Mouse (Mus musculus) spleen, postnatal 4 days (tissue): Measurements from ENCODE around the gene Olfr792.

Experiments
- DNase-seq, 2 experiments: peaks; one replicate each; pipeline ENCODE4 v3.0.0; 2022; ENCODE audit warnings: low spot score in 2 of 2

The Olfr792 gene

GRCm38 (mm10) chr10:129538862-129539261 is at the start of gene Olfr792:
TSS of gene Olfr792 (plus strand) at chr10:129539162.
- no peak for DNase-seq

GRCm38 (mm10) chr10:129490101-129490500 is 48.9 kb upstream of the Olfr792 start:
- DNase-seq, result no peak

- DNase-seq, result no peak
Measured at GRCm38 (mm10) chr10:129498192-129498591, 40.8 kb upstream of the Olfr792 start, which contains the start of gene Olfr790. TSS of gene Olfr790 (plus strand) at chr10:129498492.

- no peak for DNase-seq
Measured at GRCm38 (mm10) chr10:129521492-129521891, 17.5 kb upstream of the Olfr792 start, which contains the start of gene Olfr791. TSS of gene Olfr791 (plus strand) at chr10:129521792.

- DNase-seq, result no peak
Measured at GRCm38 (mm10) chr10:129549354-129549753, 10.4 kb downstream of the Olfr792 start.

- DNase-seq, result no peak
Measured at GRCm38 (mm10) chr10:129567355-129567754, 28.4 kb downstream of the Olfr792 start, which contains the start of gene Olfr794. TSS of gene Olfr794 (plus strand) at chr10:129567655.

- no peak for DNase-seq
Measured at GRCm38 (mm10) chr10:129577066-129577465, 38.1 kb downstream of the Olfr792 start.
